Mouse (Mus musculus) forebrain, embryonic 12.5 days (tissue): ENCODE measurements around the gene Slc8a2. TPM values are rescaled to one million over a fixed set of nuclear protein-coding genes. Genes with fewer than 3 reads are reported as not detected.

Experiments used
- ATAC-seq: fragments of 200-750 bp; cut with Nextera tagmentation; 2 replicates; pipeline ENCODE4 v1.8.0; 2017; ENCODE audit warnings: moderate TSS enrichment; ENCODE audit not compliant: low FRiP score
- H3K27ac ChIP-seq: fragments of 300-500 bp; sonication (generic); 2 replicates; pipeline ENCODE4 v1.5.1; 2016; ENCODE audit warnings: mild to moderate bottlenecking
- H3K27me3 ChIP-seq: fragments of 300-500 bp; sonication (generic); 2 replicates; pipeline ENCODE4 v1.6.1; 2016; ENCODE audit warnings: mild to moderate bottlenecking
- H3K36me3 ChIP-seq: fragments of 300-500 bp; sonication (generic); replicated peaks from 2 replicates; pipeline ENCODE4 v1.6.1; 2016; ENCODE audit warnings: mild to moderate bottlenecking
- H3K4me1 ChIP-seq: fragments of 300-500 bp; sonication (generic); 2 replicates; pipeline ENCODE4 v1.6.1; 2016
- H3K4me2 ChIP-seq: fragments of 300-500 bp; sonication (generic); 2 replicates; pipeline ENCODE4 v1.6.1; 2016; ENCODE audit warnings: mild to moderate bottlenecking, moderate library complexity
- H3K4me3 ChIP-seq: fragments of 300-500 bp; sonication (generic); replicated peaks from 2 replicates; pipeline ENCODE4 v1.5.1; 2016; ENCODE audit warnings: mild to moderate bottlenecking
- H3K9ac ChIP-seq: fragments of 300-500 bp; sonication (generic); 2 replicates; pipeline ENCODE4 v1.6.1; 2016; ENCODE audit warnings: mild to moderate bottlenecking
- H3K9me3 ChIP-seq: fragments of 300-500 bp; sonication (generic); 2 replicates; pipeline ENCODE4 v1.6.1; 2016
- WGBS: fragments of 180-500 bp; shearing (Covaris S2); methylation state at CpG from one replicate; pipeline ENCODE4 v1.1.7; 2016; 5-methylcytosine and 5-hydroxymethylcytosine counted together
- polyA plus RNA-seq: library from polyadenylated mRNA; unstranded; fragments of >200 nt; fragmentation: Nextera tagmentation; extraction: Ambion mirVana; gene quantifications from 2 replicates; pipeline ENCODE4 v1.2.1, GENCODE M21; 2016

Slc8a2 gene
- polyA plus RNA-seq, 1 experiment from 2014 or later, result 0.66 TPM

- Histone ChIP-seq H3K4me1 (peaks cover 5% of the 10 kb centered on the region), H3K4me3 (no peak overlapping the region), H3K9me3 (no peaks in the 10 kb centered on the region), H3K9ac (no peak overlapping the region), H3K27ac (no peak overlapping the region), H3K4me2 (no peak overlapping the region), H3K36me3 (0 out of 2 replicates have a peak, but pooled peaks cover 8% of the 10 kb centered on the region), H3K27me3 (peaks cover 13% of the 10 kb centered on the region)
- 20% methylated on average over 10 of the region's 10 CpGs for WGBS
- ATAC-seq, result peak; percentile 88
Measured at GRCm38 (mm10) chr7:16153522-16153921, 23.9 kb downstream of the Slc8a2 start.

GRCm38 (mm10) chr7:16155132-16155872 lies 25.7 kb downstream of the Slc8a2 start:
- no peaks in the 10 kb centered on the region for H3K9me3 ChIP-seq
- 0 out of 2 replicates have a peak, but pooled peaks cover 8% of the 10 kb centered on the region for H3K36me3 ChIP-seq
- no peak overlapping the region for H3K4me3 ChIP-seq
- peaks cover 30% of the 10 kb centered on the region for H3K27me3 ChIP-seq
- H3K4me2 ChIP-seq, result no peak overlapping the region
- peaks cover 10% of the 10 kb centered on the region for H3K4me1 ChIP-seq
- no peak for ATAC-seq
- 79% methylated on average over 9 of the region's 9 CpGs for WGBS
- H3K27ac ChIP-seq, result no peak overlapping the region
- no peak overlapping the region for H3K9ac ChIP-seq

- peaks cover 10% of the 10 kb centered on the region for H3K4me1 ChIP-seq
- H3K9ac ChIP-seq, result no peak overlapping the region
- no peak overlapping the region for H3K4me3 ChIP-seq
- no peak overlapping the region for H3K4me2 ChIP-seq
- H3K36me3 ChIP-seq, result 0 out of 2 replicates have a peak, but pooled peaks cover 8% of the 10 kb centered on the region
- H3K27ac ChIP-seq, result no peak overlapping the region
- peaks cover 31% of the 10 kb centered on the region for H3K27me3 ChIP-seq
- no peaks in the 10 kb centered on the region for H3K9me3 ChIP-seq
- no peak for ATAC-seq
- 87% methylated on average over 8 of the region's 8 CpGs for WGBS
Measured at GRCm38 (mm10) chr7:16156105-16156714, 26.6 kb downstream of the Slc8a2 start.

GRCm38 (mm10) chr7:16158735-16159134 lies 29.1 kb downstream of the Slc8a2 start:
- Histone ChIP-seq H3K27ac (no peak overlapping the region), H3K9me3 (no peaks in the 10 kb centered on the region), H3K9ac (no peak overlapping the region; the same call in 1 of the 2 replicates), H3K4me1 (peaks cover 5% of the 10 kb centered on the region), H3K4me2 (peak overlapping the region; percentile 37), H3K36me3 (0 out of 2 replicates have a peak, but pooled peaks cover 8% of the 10 kb centered on the region), H3K4me3 (0 out of 2 replicates have a peak overlapping the region, but pooled peaks have one; percentile 1), H3K27me3 (peaks cover 34% of the 10 kb centered on the region)
- ATAC-seq, result 0 out of 2 replicates have a peak, but pooled peaks have one; percentile 18
- WGBS, result 12% methylated on average over 39 of the region's 39 CpGs

GRCm38 (mm10) chr7:16160702-16161101 lies 31.1 kb downstream of the Slc8a2 start:
- Histone ChIP-seq H3K36me3 (0 out of 2 replicates have a peak, but pooled peaks cover 8% of the 10 kb centered on the region), H3K4me2 (no peak overlapping the region), H3K9ac (no peak overlapping the region), H3K4me1 (peaks cover 5% of the 10 kb centered on the region), H3K9me3 (no peaks in the 10 kb centered on the region), H3K27ac (no peak overlapping the region), H3K4me3 (no peak overlapping the region), H3K27me3 (peaks cover 34% of the 10 kb centered on the region)
- 64% methylated on average over 3 of the region's 3 CpGs for WGBS
- ATAC-seq, result no peak

- Histone ChIP-seq H3K4me2 (no peak overlapping the region), H3K4me1 (peaks cover 5% of the 10 kb centered on the region), H3K9ac (no peak overlapping the region), H3K27ac (no peak overlapping the region), H3K27me3 (peaks cover 34% of the 10 kb centered on the region), H3K9me3 (no peaks in the 10 kb centered on the region), H3K36me3 (0 out of 2 replicates have a peak, but pooled peaks cover 8% of the 10 kb centered on the region), H3K4me3 (no peak overlapping the region)
- 88% methylated on average over 9 of the region's 9 CpGs for WGBS
- no peak for ATAC-seq
Measured at GRCm38 (mm10) chr7:16161302-16161701, 31.7 kb downstream of the Slc8a2 start.

- Histone ChIP-seq H3K27me3 (peaks cover 34% of the 10 kb centered on the region), H3K4me1 (peaks cover 5% of the 10 kb centered on the region), H3K36me3 (0 out of 2 replicates have a peak, but pooled peaks cover 6% of the 10 kb centered on the region), H3K9ac (no peak overlapping the region), H3K4me2 (no peak overlapping the region), H3K4me3 (no peak overlapping the region), H3K9me3 (no peaks in the 10 kb centered on the region), H3K27ac (no peak overlapping the region)
- no peak for ATAC-seq
- WGBS, result 84% methylated on average over 6 of the region's 7 CpGs
Measured at GRCm38 (mm10) chr7:16162036-16162435, 32.4 kb downstream of the Slc8a2 start.

- 8% methylated on average over 1 of the region's 1 CpGs for WGBS
- H3K4me3 ChIP-seq, result no peak overlapping the region
- no peak overlapping the region for H3K4me2 ChIP-seq
- peak; percentile 14; the same call in 1 of the 2 replicates for ATAC-seq
- H3K27ac ChIP-seq, result peak overlapping the region; percentile 69
- H3K27me3 ChIP-seq, result no peaks in the 10 kb centered on the region; the same call in 1 of the 2 replicates
- H3K9me3 ChIP-seq, result 0 out of 2 replicates have a peak, but pooled peaks cover 4% of the 10 kb centered on the region
- no peak overlapping the region for H3K9ac ChIP-seq
- H3K36me3 ChIP-seq, result no peaks in the 10 kb centered on the region
- peaks cover 42% of the 10 kb centered on the region for H3K4me1 ChIP-seq
Measured at GRCm38 (mm10) chr7:16172141-16172581, 42.5 kb downstream of the Slc8a2 start.

- Histone ChIP-seq H3K4me3 (no peak overlapping the region), H3K27ac (peak overlapping the region; percentile 69), H3K9ac (no peak overlapping the region), H3K4me2 (no peak overlapping the region), H3K4me1 (peaks cover 47% of the 10 kb centered on the region), H3K27me3 (no peaks in the 10 kb centered on the region; the same call in 1 of the 2 replicates), H3K9me3 (0 out of 2 replicates have a peak, but pooled peaks cover 4% of the 10 kb centered on the region), H3K36me3 (peaks cover 3% of the 10 kb centered on the region; the same call in 1 of the 2 replicates)
- 63% methylated on average over 1 of the region's 1 CpGs for WGBS
- no peak for ATAC-seq
Measured at GRCm38 (mm10) chr7:16172586-16173140, 43.0 kb downstream of the Slc8a2 start.

GRCm38 (mm10) chr7:16173146-16173545 lies 43.5 kb downstream of the Slc8a2 start:
- Histone ChIP-seq H3K4me3 (no peak overlapping the region), H3K4me1 (peaks cover 49% of the 10 kb centered on the region), H3K27me3 (no peaks in the 10 kb centered on the region; the same call in 1 of the 2 replicates), H3K27ac (no peak overlapping the region), H3K36me3 (peaks cover 8% of the 10 kb centered on the region; the same call in 1 of the 2 replicates), H3K9ac (no peak overlapping the region), H3K4me2 (no peak overlapping the region), H3K9me3 (no peaks in the 10 kb centered on the region)
- WGBS, result 55% methylated on average over 5 of the region's 5 CpGs
- no peak for ATAC-seq

GRCm38 (mm10) chr7:16174597-16175541 lies 45.2 kb downstream of the Slc8a2 start, which contains the start of gene Meis3:
TSS of gene Meis3 (plus strand) at chr7:16175090.
- peak within 1 kb of the TSS; percentile 77 for H3K4me3 ChIP-seq
- ATAC-seq, result peak; percentile 91
- peak within 1 kb of the TSS; percentile 79 for H3K27ac ChIP-seq
- H3K9ac ChIP-seq, result peak within 1 kb of the TSS; percentile 81
- H3K27me3 ChIP-seq, result no peaks in the 10 kb centered on the region; the same call in 1 of the 2 replicates
- H3K9me3 ChIP-seq, result no peaks in the 10 kb centered on the region
- peak within 1 kb of the TSS; percentile 74 for H3K4me2 ChIP-seq
- H3K4me1 ChIP-seq, result peaks cover 49% of the 10 kb centered on the region
- H3K36me3 ChIP-seq, result peaks cover 23% of the 10 kb centered on the region
- under 1% methylated on average over 42 of the region's 42 CpGs for WGBS
